Mouse (Mus musculus) liver (tissue): Measurements from ENCODE around the gene Gm13277.
"Not testable (repeated sequence)": the region's sequence is repeated elsewhere in the genome, so short reads cannot be mapped to it uniquely, and the experiment has no call there.

Source experiments
- DNase-seq: peaks from one replicate; pipeline ENCODE4 v3.0.0-alpha.2; 2020; ENCODE audit warnings: mixed read lengths

Gene Gm13277

GRCm38 (mm10) chr4:88791250-88791649 lies 2.8 kb downstream of the Gm13277 start, which contains the start of gene Gm13278:
Gene Gm13278 (plus strand): TSS chr4:88791550.
- DNase-seq, result not testable (repeated sequence)

- DNase-seq, result not testable (repeated sequence)
These were observed 5.7 kb downstream of the Gm13277 start, which contains the start of gene Gm13275 for GRCm38 (mm10) chr4:88793936-88794675. Gene Gm13275 (plus strand): TSS chr4:88794487.

GRCm38 (mm10) chr4:88797097-88797496 lies 8.7 kb downstream of the Gm13277 start, which contains the start of gene Gm13279:
Gene Gm13279 (plus strand): TSS chr4:88797397.
- not testable (repeated sequence) for DNase-seq

GRCm38 (mm10) chr4:88799365-88799764 lies 10.9 kb downstream of the Gm13277 start, which contains the start of gene Gm13285:
Gene Gm13285 (plus strand): TSS chr4:88799665.
- not testable (repeated sequence) for DNase-seq

GRCm38 (mm10) chr4:88802954-88803353 lies 14.5 kb downstream of the Gm13277 start, which contains the start of gene Gm13287:
Gene Gm13287 (plus strand): TSS chr4:88803254.
- not testable (repeated sequence) for DNase-seq

GRCm38 (mm10) chr4:88805231-88805630 lies 16.8 kb downstream of the Gm13277 start, which contains the start of gene Gm13288:
Gene Gm13288 (plus strand): TSS chr4:88805531.
- DNase-seq, result not testable (repeated sequence)

GRCm38 (mm10) chr4:88805761-88806160 lies 17.3 kb downstream of the Gm13277 start:
- not testable (repeated sequence) for DNase-seq

GRCm38 (mm10) chr4:88815928-88816327 lies 27.5 kb downstream of the Gm13277 start, which contains the start of gene Ifna7:
Gene Ifna7 (plus strand): TSS chr4:88816228.
- no peak for DNase-seq

GRCm38 (mm10) chr4:88819659-88820058 lies 31.2 kb downstream of the Gm13277 start, which contains the start of gene Ifna11:
Gene Ifna11 (plus strand): TSS chr4:88819959.
- DNase-seq, result no peak

- no peak for DNase-seq
These were observed 34.6 kb downstream of the Gm13277 start for GRCm38 (mm10) chr4:88822995-88823394.

- DNase-seq, result not testable (repeated sequence)
These were observed 38.7 kb downstream of the Gm13277 start, which contains the start of gene Ifna6 for GRCm38 (mm10) chr4:88827116-88827515. Gene Ifna6 (plus strand): TSS chr4:88827416.

GRCm38 (mm10) chr4:88830523-88830922 lies 42.1 kb downstream of the Gm13277 start:
- no peak for DNase-seq

- not testable (repeated sequence) for DNase-seq
These were observed 46.8 kb downstream of the Gm13277 start, which contains the start of gene Ifna5 for GRCm38 (mm10) chr4:88835225-88835624. Gene Ifna5 (plus strand): TSS chr4:88835525.
